Mouse (Mus musculus) right cerebral cortex, postnatal 14 days (tissue): ENCODE results near the gene Cox15.

Experiments
- DNase-seq: peaks from one replicate; pipeline ENCODE4 v3.0.0; 2022

Cox15 gene

DNA sequence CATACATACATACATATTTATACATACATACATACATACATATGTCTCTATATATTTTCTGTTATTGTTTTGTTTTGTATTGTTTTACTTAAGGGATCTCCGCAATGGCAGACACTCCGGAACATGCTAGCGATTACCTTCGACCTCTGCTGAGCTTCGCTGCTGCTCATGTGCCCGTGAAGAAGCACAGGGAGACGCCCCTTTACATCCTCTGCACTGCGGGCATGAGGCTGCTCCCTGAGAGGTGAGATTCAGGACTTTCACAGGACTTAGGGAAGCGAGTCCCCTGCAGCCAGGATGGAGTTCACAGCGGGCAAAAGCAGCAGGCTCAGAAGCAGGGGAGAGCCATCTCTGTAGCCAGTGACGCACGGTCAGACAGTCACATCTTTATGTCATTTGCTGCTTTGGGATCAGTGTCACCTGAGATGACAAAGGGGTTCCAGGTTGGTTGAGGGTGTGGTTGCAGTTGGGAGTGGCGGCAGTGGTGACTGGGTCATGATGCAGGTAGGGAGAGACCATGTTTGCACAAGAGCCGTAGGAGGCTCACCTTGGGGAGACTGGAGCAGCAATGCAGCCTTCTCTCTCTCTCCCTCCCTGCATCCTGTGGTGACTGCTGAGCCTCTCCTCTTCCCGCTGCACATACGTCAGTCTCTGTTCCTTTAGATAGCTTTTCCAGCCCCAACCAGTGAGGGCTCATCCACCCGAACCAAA is 47.9 kb downstream of the Cox15 start:
- DNase-seq, result no peak

DNA sequence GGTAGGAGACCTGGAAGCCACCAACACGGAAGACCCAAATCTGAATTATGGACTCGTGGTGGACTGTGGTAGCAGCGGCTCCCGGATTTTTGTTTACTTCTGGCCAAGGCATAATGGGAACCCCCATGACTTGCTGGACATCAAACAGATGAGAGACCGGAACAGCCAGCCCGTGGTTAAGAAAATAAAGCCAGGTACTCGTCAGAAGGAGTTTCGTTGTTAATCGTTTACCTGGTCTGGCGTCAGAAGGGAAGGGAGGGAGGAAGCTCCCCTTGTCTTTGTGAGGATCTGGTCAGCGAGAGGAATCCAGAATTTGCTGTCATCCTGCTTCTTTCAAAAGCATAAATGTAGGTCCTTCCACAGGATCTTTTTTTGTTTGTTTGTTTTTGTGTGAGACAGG is 48.6 kb downstream of the Cox15 start:
- DNase-seq, result no peak

DNA sequence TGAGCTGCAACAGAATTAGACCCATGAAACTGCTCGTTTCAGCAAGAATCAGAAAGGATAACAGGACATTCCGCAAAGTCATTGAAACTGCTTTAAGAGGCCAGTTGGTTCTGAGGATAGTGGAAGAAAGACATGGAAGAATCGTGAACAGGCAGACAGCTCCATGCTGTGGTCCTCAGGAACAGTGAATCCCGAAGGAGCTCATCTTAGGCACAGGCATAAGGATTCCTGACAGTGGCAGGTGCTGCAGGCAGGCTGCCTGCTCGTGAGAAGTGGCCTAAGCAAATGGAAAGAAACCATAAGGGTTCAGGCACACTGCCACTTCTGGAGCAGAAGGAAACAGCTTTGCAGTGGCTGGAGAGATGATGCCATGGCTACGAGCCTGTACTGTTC is 53.0 kb downstream of the Cox15 start:
- no peak for DNase-seq

DNA sequence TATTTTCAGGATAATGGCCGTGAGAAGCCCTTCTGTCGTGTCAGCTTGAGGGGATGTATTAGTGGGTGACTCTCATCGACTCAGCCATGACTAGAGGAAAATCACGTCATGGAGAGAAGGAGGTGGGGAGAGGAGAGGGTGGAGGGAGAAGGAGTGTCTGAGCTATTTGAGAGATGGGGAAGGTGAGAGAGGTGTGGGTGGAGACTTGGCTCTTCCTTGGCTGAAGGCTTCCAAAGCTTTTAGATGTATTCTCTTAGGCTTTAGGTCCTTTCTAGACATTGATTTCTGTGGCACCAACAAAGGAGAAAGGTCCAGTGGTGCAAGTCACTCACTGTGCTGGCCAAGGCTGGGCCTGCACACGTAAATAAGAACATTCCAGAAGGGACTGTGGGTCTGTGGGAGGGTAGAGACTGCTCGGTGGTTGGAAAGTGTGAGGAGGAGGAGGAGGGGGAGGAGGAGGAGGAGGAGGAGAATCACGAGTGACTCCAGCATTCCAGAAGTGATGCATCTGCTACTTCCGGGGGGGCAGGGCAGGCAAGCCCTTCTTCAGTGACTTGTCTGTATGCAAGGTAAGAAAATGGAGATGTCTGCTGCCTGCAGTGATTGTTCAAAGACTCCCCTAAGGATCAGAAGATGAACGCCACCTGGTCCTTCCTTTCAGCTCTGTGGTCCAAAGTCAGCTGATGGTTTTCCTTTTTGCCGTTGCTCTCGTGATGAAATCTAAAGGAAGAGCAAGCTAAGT is 53.6 kb downstream of the Cox15 start:
- DNase-seq, result no peak

DNA sequence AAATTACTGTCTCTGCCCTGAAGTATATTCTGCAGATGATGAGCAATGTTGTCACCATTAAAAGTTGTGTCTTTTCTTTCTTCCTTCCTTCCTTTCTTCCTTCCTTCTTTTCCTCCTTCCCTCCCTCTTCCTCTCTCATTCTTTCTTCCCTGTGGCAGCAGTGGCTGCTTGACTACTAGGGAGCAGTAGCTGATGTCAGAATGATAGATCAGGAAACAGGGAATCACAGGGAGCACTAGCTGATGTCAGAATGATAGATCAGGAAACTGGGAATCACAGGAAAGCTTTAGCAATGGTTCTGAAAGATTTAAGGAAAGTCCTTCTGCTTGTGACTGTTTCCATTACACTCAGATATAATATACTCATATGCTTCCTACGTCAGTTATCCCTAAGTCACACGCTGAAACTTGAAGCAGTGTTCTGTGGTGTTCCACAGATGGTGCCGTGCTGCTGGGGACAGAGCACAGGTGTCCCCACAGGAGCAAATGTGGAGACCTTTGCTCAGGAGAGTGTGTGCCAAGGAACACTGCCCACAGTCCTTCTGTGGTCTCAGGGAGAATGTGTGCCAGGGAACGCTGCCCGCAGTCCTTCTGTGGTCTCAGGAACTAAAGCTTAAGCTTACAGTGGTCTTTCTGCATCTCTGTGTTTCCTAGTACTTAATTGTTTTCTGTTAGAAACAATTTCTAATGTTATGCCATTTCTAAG is 55.0 kb downstream of the Cox15 start:
- no peak for DNase-seq

DNA sequence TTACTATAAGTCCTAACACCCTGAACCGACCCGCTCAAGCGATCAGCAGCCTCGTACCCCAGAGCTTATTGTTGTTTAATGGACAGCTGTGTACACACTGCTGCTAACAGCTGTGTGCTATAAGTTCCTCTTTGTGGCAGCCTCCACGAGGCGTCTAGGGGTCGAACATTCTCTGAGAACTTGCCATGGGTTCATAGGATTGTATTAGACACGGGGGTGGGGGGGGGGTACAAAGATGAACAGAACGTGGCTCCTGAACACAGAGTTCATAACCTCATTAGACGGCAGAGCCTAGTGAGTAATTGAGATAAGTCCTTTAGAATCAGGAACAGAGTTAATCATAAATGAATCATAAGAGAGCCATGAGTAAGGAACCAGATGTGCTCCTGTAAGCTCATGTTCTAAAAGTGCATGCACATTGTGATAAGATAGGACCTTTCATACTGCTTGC is 57.3 kb downstream of the Cox15 start:
- DNase-seq, result no peak

DNA sequence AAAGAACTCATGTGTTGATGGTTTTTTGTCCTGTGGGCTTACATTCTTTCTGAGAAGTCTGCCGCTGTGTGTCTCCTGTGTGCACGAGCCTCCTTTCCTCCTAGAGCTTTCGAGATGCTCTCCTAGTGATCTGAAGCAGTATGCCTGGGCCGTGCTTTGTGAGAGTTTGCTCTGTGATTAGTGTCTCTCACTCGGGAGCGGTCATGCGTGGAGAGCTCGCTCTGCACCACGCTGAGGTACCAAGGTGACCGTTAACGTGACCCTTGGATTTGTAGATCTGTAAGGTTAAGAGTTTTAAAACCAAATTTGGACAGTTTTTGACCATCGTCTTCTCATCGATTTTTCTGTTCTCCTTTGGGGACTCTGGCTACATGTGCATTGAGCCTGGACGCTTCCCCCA is 60.0 kb downstream of the Cox15 start:
- no peak for DNase-seq

DNA sequence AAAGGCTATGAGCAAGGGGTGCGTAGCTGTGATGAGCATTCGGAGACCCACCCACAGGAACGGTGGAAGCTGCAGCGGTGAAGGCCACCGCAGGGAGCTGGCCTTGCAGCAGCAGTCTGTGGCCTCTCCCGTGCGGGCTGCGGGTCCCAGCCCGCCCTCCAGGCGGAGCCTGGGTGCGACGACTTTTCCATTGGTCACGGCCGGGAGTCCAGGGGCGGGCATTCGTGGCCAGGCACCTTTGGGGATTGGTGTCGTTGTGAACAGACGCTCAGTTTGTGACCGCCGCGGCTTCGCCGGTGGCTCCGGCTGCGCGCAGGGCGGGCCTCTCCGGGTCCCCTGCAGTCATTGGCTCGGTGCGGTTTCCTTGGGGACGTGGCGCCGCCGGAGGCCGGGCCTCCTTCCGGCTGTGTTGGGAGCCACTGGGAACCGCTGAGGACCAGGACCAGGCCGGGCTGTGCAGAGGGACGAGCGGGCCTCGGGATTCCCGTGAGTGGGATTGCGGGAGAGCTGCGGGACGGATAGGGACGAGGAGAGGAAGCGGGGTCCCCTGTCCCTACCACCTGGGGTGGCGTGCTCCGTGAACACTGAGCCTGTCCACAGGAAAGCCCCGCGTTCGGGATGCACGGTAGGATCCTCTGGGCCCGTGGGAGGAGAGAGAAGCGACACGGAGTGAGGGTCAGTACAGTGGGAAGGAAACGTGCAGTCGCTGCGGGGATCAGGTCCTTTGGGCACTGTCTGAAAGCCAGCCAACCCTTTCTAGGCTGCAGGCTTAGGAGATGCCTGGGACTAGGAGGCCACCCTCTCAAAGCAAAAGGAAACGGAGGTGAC is 63.2 kb downstream of the Cox15 start, which contains the start of gene Entpd7:
Gene Entpd7, plus strand, starts transcription at position 254 of the 828 bp plus-strand sequence.
- peak; percentile 96 for DNase-seq
